Mouse (Mus musculus): ENCODE results near the gene Lims1. TPM values are rescaled to one million over a fixed set of nuclear protein-coding genes. Genes with fewer than 3 reads are reported as not detected.

Gene Lims1
- polyA plus RNA-seq, 1 experiment from 2014 or later, result 124 TPM

Other genes starting within 250 kb of the Lims1 start
- not detected in 2 replicates for gene AW822073, start 98.5 kb upstream of the Lims1 start, polyA plus RNA-seq (2015; fragmentation: Nextera tagmentation; extraction: Ambion mirVana)
- not detected in 2 replicates for gene Duxf3, start 90.8 kb upstream of the Lims1 start, polyA plus RNA-seq (2015; fragmentation: Nextera tagmentation; extraction: Ambion mirVana)
- gene Gm4981, start 86.8 kb upstream of the Lims1 start, polyA plus RNA-seq (2015; fragmentation: Nextera tagmentation; extraction: Ambion mirVana), result not detected in 2 replicates
- gene Gcc2, start 68.0 kb upstream of the Lims1 start, polyA plus RNA-seq (2015; fragmentation: Nextera tagmentation; extraction: Ambion mirVana), result 59.6 and 65.4 TPM in 2 replicates
- 13.4 and 14.2 TPM in 2 replicates for gene Ranbp2, start 123.5 kb downstream of the Lims1 start, polyA plus RNA-seq (2015; fragmentation: Nextera tagmentation; extraction: Ambion mirVana)
- 5.7 and 6.4 TPM in 2 replicates for gene Ccdc138, start 174.5 kb downstream of the Lims1 start, polyA plus RNA-seq (2015; fragmentation: Nextera tagmentation; extraction: Ambion mirVana)

Data from intestine, embryonic 16.5 days (tissue).